Mouse (Mus musculus): ENCODE data around the gene Sh2d2a.
"Not testable (repeated sequence)": the region's sequence is repeated elsewhere in the genome, so short reads cannot be mapped to it uniquely, and the experiment has no call there.

The Sh2d2a gene

GRCm38 (mm10) chr3:87846650-87847110, at the start of gene Sh2d2a:
Sh2d2a (plus strand) TSS chr3:87846755.
- DNase-seq = no peak

GRCm38 (mm10) chr3:87801681-87802080, 44.9 kb upstream of the Sh2d2a start:
- DNase-seq = no peak

GRCm38 (mm10) chr3:87804038-87804677, 42.4 kb upstream of the Sh2d2a start:
- DNase-seq = no peak

- DNase-seq = no peak
Measured at GRCm38 (mm10) chr3:87809322-87809962, 37.1 kb upstream of the Sh2d2a start.

- DNase-seq = no peak
Measured at GRCm38 (mm10) chr3:87811297-87811696, 35.3 kb upstream of the Sh2d2a start.

GRCm38 (mm10) chr3:87812413-87812812, 34.1 kb upstream of the Sh2d2a start:
- no peak for DNase-seq

GRCm38 (mm10) chr3:87812873-87813272, 33.7 kb upstream of the Sh2d2a start:
- no peak for DNase-seq

GRCm38 (mm10) chr3:87816166-87816565, 30.4 kb upstream of the Sh2d2a start:
- no peak for DNase-seq

GRCm38 (mm10) chr3:87816646-87817093, 29.9 kb upstream of the Sh2d2a start:
- peak; percentile 67 for DNase-seq

- DNase-seq = no peak
Measured at GRCm38 (mm10) chr3:87818226-87818625, 28.3 kb upstream of the Sh2d2a start.

GRCm38 (mm10) chr3:87824206-87824605, 22.3 kb upstream of the Sh2d2a start, which contains the start of gene Pear1:
Pear1 (minus strand) TSS chr3:87824306.
- DNase-seq = not testable (repeated sequence)

- no peak for DNase-seq
Measured at GRCm38 (mm10) chr3:87828435-87828834, 18.1 kb upstream of the Sh2d2a start.

GRCm38 (mm10) chr3:87829025-87829424, 17.5 kb upstream of the Sh2d2a start:
- DNase-seq = no peak

GRCm38 (mm10) chr3:87832109-87832859, 14.3 kb upstream of the Sh2d2a start:
- DNase-seq = no peak

- DNase-seq = no peak
Measured at GRCm38 (mm10) chr3:87833482-87833881, 13.1 kb upstream of the Sh2d2a start.

- DNase-seq = peak; percentile 77
Measured at GRCm38 (mm10) chr3:87838622-87839021, 7.9 kb upstream of the Sh2d2a start.

- no peak for DNase-seq
Measured at GRCm38 (mm10) chr3:87840858-87841257, 5.7 kb upstream of the Sh2d2a start.

- no peak for DNase-seq
Measured at GRCm38 (mm10) chr3:87844981-87845380, 1.6 kb upstream of the Sh2d2a start.

- no peak for DNase-seq
Measured at GRCm38 (mm10) chr3:87846186-87846585, 369 bp upstream of the Sh2d2a start.

GRCm38 (mm10) chr3:87847680-87848079, 1.1 kb downstream of the Sh2d2a start:
- DNase-seq = no peak

GRCm38 (mm10) chr3:87849117-87849516, 2.6 kb downstream of the Sh2d2a start:
- no peak for DNase-seq

- DNase-seq = peak; percentile 23
Measured at GRCm38 (mm10) chr3:87854795-87855568, 8.4 kb downstream of the Sh2d2a start.

- DNase-seq = no peak
Measured at GRCm38 (mm10) chr3:87855936-87856335, 9.4 kb downstream of the Sh2d2a start.
